Mouse (Mus musculus) skeletal muscle tissue, postnatal 0 days (tissue): ENCODE measurements around the gene Atp7a. TPM values are rescaled to one million over a fixed set of nuclear protein-coding genes. Genes with fewer than 3 reads are reported as not detected.

ENCODE experiments used
- polyA plus RNA-seq: library from polyadenylated mRNA; unstranded; fragments of >200 nt; fragmentation: Nextera tagmentation; extraction: Ambion mirVana; gene quantifications from 2 replicates; pipeline ENCODE4 v1.2.1, GENCODE M21; 2015

The Atp7a gene
- polyA plus RNA-seq: 9.2 and 10.0 TPM in 2 replicates

GRCm38 (mm10) chrX:106026418-106027342, at the start of gene Atp7a:
Gene Atp7a, plus strand, starts transcription at chrX:106027276.

GRCm38 (mm10) chrX:106011465-106012159, 15.5 kb upstream of the Atp7a start, which contains the start of gene Magt1:
Gene Magt1, minus strand, starts transcription at chrX:106011906.

GRCm38 (mm10) chrX:106015571-106016322, 11.3 kb upstream of the Atp7a start, which contains the start of gene Cox7b:
Gene Cox7b, plus strand, starts transcription at chrX:106015700.

GRCm38 (mm10) chrX:106142936-106143335, 115.9 kb downstream of the Atp7a start, which contains the start of gene Tlr13:
Gene Tlr13, plus strand, starts transcription at chrX:106143204.

Other genes starting within 250 kb of the Atp7a start
- 57.5 and 66.0 TPM in 2 replicates for gene Atrx, start 97.9 kb upstream of the Atp7a start, polyA plus RNA-seq
- gene Magt1, start 15.4 kb upstream of the Atp7a start, polyA plus RNA-seq: 18.6 and 21.6 TPM in 2 replicates
- 875 and 891 TPM in 2 replicates for gene Cox7b, start 11.6 kb upstream of the Atp7a start, polyA plus RNA-seq
- gene Tlr13, start 115.9 kb downstream of the Atp7a start, polyA plus RNA-seq: 0.76 and 0.78 TPM in 2 replicates
- 458 and 491 TPM in 2 replicates for gene Pgk1, start 159.8 kb downstream of the Atp7a start, polyA plus RNA-seq
- 11.6 and 13.1 TPM in 2 replicates for gene Taf9b, start 193.9 kb downstream of the Atp7a start, polyA plus RNA-seq
- not detected in 2 replicates for gene Fnd3c2, start 228.1 kb downstream of the Atp7a start, polyA plus RNA-seq